Mouse (Mus musculus) embryonic fibroblast, embryonic 13.5 days (primary cell): ENCODE measurements around the gene Cfb. TPM values are rescaled to one million over a fixed set of nuclear protein-coding genes. Genes with fewer than 3 reads are reported as not detected.

Source experiments
- H3K27ac ChIP-seq: 2 replicates; pipeline ENCODE4 v1.5.1; 2012; ENCODE audit warnings: low read length, control low read depth, inconsistent platforms; ENCODE audit not compliant: insufficient read depth
- H3K4me1 ChIP-seq: 2 replicates; pipeline ENCODE4 v1.6.1; 2011; ENCODE audit warnings: low read length; ENCODE audit not compliant: control insufficient read depth, insufficient read depth
- H3K4me3 ChIP-seq: 2 replicates; pipeline ENCODE4 v1.5.1; 2011; ENCODE audit warnings: mild to moderate bottlenecking, control low read depth, low read length; ENCODE audit not compliant: insufficient read depth
- CTCF ChIP-seq: IDR thresholded peaks from 2 replicates; pipeline ENCODE4 v1.5.1; 2011; ENCODE audit warnings: mild to moderate bottlenecking, control low read depth, low read length, moderate library complexity, borderline replicate concordance; ENCODE audit not compliant: insufficient read depth
- POLR2A ChIP-seq: IDR thresholded peaks from 2 replicates; pipeline ENCODE4 v1.6.1; 2011; ENCODE audit warnings: low read depth, mild to moderate bottlenecking, control low read depth, low read length, moderate library complexity
- polyA plus RNA-seq: library from polyadenylated mRNA; stranded (reverse); fragments of >200 nt; gene quantifications from 2 replicates; pipeline ENCODE4 v1.2.4, GENCODE M21; 2011; ENCODE audit warnings: low read depth; ENCODE audit not compliant: missing spikeins, insufficient read length

Cfb gene
- polyA plus RNA-seq, 1 experiment, result 0.26 TPM

DNA sequence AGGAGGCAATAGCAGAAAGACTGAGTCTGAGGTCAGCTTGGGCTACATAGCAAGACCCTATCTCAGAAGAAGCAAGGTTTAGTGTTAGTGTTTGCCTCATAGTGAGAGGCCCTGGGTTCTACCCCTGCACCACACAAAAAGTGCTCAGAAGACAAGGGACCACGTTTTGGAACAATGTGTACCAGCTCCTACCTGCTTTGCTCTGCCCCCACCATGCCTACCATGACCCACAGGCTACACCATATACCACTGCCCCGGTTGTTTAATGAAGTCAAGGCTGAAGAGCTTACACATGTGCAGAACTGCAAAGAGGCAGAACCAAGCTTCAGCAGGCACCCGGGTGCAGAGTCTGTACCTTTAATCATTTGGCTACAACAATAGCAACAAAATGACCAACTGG is 55.1 kb downstream of the Cfb start:
- TF ChIP-seq CTCF, result no peak
- TF ChIP-seq POLR2A, result no peak
- H3K4me1 ChIP-seq, result no peaks in the 10 kb centered on the region
- no peak overlapping the region for H3K4me3 ChIP-seq
- no peak overlapping the region for H3K27ac ChIP-seq

Other genes with a start within 250 kb of the Cfb start
- gene Egfl8, start 246.5 kb downstream of the Cfb start, polyA plus RNA-seq, result 0.48 and 0.51 TPM in 2 replicates
- gene Ppt2, start 234.0 kb downstream of the Cfb start, polyA plus RNA-seq, result 28.2 and 32.3 TPM in 2 replicates
- gene Prrt1, start 233.0 kb downstream of the Cfb start, polyA plus RNA-seq, result 0.53 TPM in 1 of 2 replicates, not detected in the other
- 17.9 and 20.2 TPM in 2 replicates for gene Fkbpl, start 217.8 kb downstream of the Cfb start, polyA plus RNA-seq
- gene Atf6b, start 215.4 kb downstream of the Cfb start, polyA plus RNA-seq, result 65.2 and 83.8 TPM in 2 replicates
- gene Tnxb, start 192.0 kb downstream of the Cfb start, polyA plus RNA-seq, result 0.19 and 0.20 TPM in 2 replicates
- gene C4b, start 118.6 kb downstream of the Cfb start, polyA plus RNA-seq, result 0.58 and 2.1 TPM in 2 replicates
- not detected in 2 replicates for gene Cyp21a1, start 58.0 kb downstream of the Cfb start, polyA plus RNA-seq
- 17.9 and 19.2 TPM in 2 replicates for gene Stk19, start 25.6 kb downstream of the Cfb start, polyA plus RNA-seq
- gene Dxo, start 25.5 kb downstream of the Cfb start, polyA plus RNA-seq, result 21.9 and 25.0 TPM in 2 replicates
- gene Skiv2l, start 12.3 kb downstream of the Cfb start, polyA plus RNA-seq, result 25.6 and 27.7 TPM in 2 replicates
- gene Nelfe, start 12.1 kb downstream of the Cfb start, polyA plus RNA-seq, result 31.5 and 34.7 TPM in 2 replicates
- gene Zbtb12, start 17.0 kb upstream of the Cfb start, polyA plus RNA-seq, result 12.3 and 16.2 TPM in 2 replicates
- gene Gm20547, start 19.5 kb upstream of the Cfb start, polyA plus RNA-seq, result 0.58 TPM in 1 of 2 replicates, not detected in the other
- gene C2, start 35.7 kb upstream of the Cfb start, polyA plus RNA-seq, result 3.0 and 6.6 TPM in 2 replicates
- 84.7 and 94.2 TPM in 2 replicates for gene Ehmt2, start 36.0 kb upstream of the Cfb start, polyA plus RNA-seq
- gene Slc44a4, start 51.9 kb upstream of the Cfb start, polyA plus RNA-seq, result not detected in 2 replicates
- 10.0 and 11.3 TPM in 2 replicates for gene Neu1, start 68.7 kb upstream of the Cfb start, polyA plus RNA-seq
- 20.9 and 36.6 TPM in 2 replicates for gene Hspa1b, start 96.7 kb upstream of the Cfb start, polyA plus RNA-seq
- not detected in 2 replicates for gene Gm20481, start 107.4 kb upstream of the Cfb start, polyA plus RNA-seq
- 6.0 and 6.5 TPM in 2 replicates for gene Hspa1a, start 109.6 kb upstream of the Cfb start, polyA plus RNA-seq
- not detected in 2 replicates for gene Hspa1l, start 110.2 kb upstream of the Cfb start, polyA plus RNA-seq
- gene Lsm2, start 119.3 kb upstream of the Cfb start, polyA plus RNA-seq, result 74.8 and 93.3 TPM in 2 replicates
- 81.3 and 85.7 TPM in 2 replicates for gene Vars, start 138.5 kb upstream of the Cfb start, polyA plus RNA-seq
- gene Vwa7, start 154.1 kb upstream of the Cfb start, polyA plus RNA-seq, result 0.12 and 0.26 TPM in 2 replicates
- gene Sapcd1, start 165.5 kb upstream of the Cfb start, polyA plus RNA-seq, result not detected in 2 replicates
- 1.2 and 2.8 TPM in 2 replicates for gene Msh5, start 184.2 kb upstream of the Cfb start, polyA plus RNA-seq
- 266 and 360 TPM in 2 replicates for gene Clic1, start 187.4 kb upstream of the Cfb start, polyA plus RNA-seq
- gene Ddah2, start 196.5 kb upstream of the Cfb start, polyA plus RNA-seq, result 46.4 and 52.8 TPM in 2 replicates
- not detected in 2 replicates for gene Ly6g6c, start 202.9 kb upstream of the Cfb start, polyA plus RNA-seq
- 0.22 TPM in 1 of 2 replicates, not detected in the other for gene Mpig6b, start 203.7 kb upstream of the Cfb start, polyA plus RNA-seq
- gene Ly6g6e, start 214.4 kb upstream of the Cfb start, polyA plus RNA-seq, result not detected in 2 replicates
- gene Ly6g6d, start 215.5 kb upstream of the Cfb start, polyA plus RNA-seq, result not detected in 2 replicates
- not detected in 2 replicates for gene Ly6g6f, start 223.1 kb upstream of the Cfb start, polyA plus RNA-seq
- gene Abhd16a, start 226.7 kb upstream of the Cfb start, polyA plus RNA-seq, result 31.8 and 33.9 TPM in 2 replicates
- not detected in 2 replicates for gene Ly6g5c, start 245.8 kb upstream of the Cfb start, polyA plus RNA-seq